Mouse (Mus musculus) limb, embryonic 13.5 days (tissue): Measurements from ENCODE around the gene Npnt. TPM values are rescaled to one million over a fixed set of nuclear protein-coding genes. Genes with fewer than 3 reads are reported as not detected.

Experiments
- ATAC-seq: fragments of 200-750 bp; cut with Nextera tagmentation; 2 replicates; pipeline ENCODE4 v1.8.0; 2017; ENCODE audit warnings: low read depth, moderate number of reproducible peaks, moderate TSS enrichment; ENCODE audit not compliant: low FRiP score
- H3K27ac ChIP-seq: fragments of 300-500 bp; sonication (generic); 2 replicates; pipeline ENCODE4 v1.5.1; 2015; ENCODE audit warnings: inconsistent platforms, mild to moderate bottlenecking, moderate library complexity
- H3K27me3 ChIP-seq: fragments of 300-500 bp; sonication (generic); 2 replicates; pipeline ENCODE4 v1.6.1; 2015; ENCODE audit warnings: mild to moderate bottlenecking, inconsistent platforms
- H3K36me3 ChIP-seq: fragments of 300-500 bp; sonication (generic); 2 replicates; pipeline ENCODE4 v1.6.1; 2015; ENCODE audit warnings: inconsistent platforms, mild to moderate bottlenecking, moderate library complexity
- H3K4me1 ChIP-seq: fragments of 300-500 bp; sonication (generic); 2 replicates; pipeline ENCODE4 v1.6.1; 2015; ENCODE audit warnings: inconsistent platforms
- H3K4me2 ChIP-seq: fragments of 300-500 bp; sonication (generic); replicated peaks from 2 replicates; pipeline ENCODE4 v1.6.1; 2015; ENCODE audit warnings: inconsistent platforms, mild to moderate bottlenecking, moderate library complexity
- H3K4me3 ChIP-seq: fragments of 300-500 bp; sonication (generic); 2 replicates; pipeline ENCODE4 v1.5.1; 2015; ENCODE audit warnings: moderate library complexity, mild to moderate bottlenecking, inconsistent platforms
- H3K9ac ChIP-seq: fragments of 300-500 bp; sonication (generic); 2 replicates; pipeline ENCODE4 v1.6.1; 2015; ENCODE audit warnings: mild to moderate bottlenecking, inconsistent platforms
- H3K9me3 ChIP-seq: fragments of 300-500 bp; sonication (generic); 2 replicates; pipeline ENCODE4 v1.6.1; 2016; ENCODE audit warnings: inconsistent platforms
- WGBS: fragments of 180-500 bp; shearing (Covaris S2); methylation state at CpG from one replicate; pipeline ENCODE4 v1.1.7; 2015; 5-methylcytosine and 5-hydroxymethylcytosine counted together
- polyA plus RNA-seq: library from polyadenylated mRNA; unstranded; fragments of >200 nt; fragmentation: Nextera tagmentation; extraction: Ambion mirVana; gene quantifications from 2 replicates; pipeline ENCODE4 v1.2.1, GENCODE M21; 2015

The Npnt gene
- polyA plus RNA-seq, 1 experiment from 2014 or later: 36.7 TPM

GRCm38 (mm10) chr3:132931526-132931925 is 18.6 kb downstream of the Npnt start:
- Histone ChIP-seq H3K4me2 (no peak overlapping the region), H3K4me3 (no peak overlapping the region), H3K36me3 (no peaks in the 10 kb centered on the region), H3K9me3 (no peaks in the 10 kb centered on the region), H3K4me1 (no peaks in the 10 kb centered on the region), H3K27ac (no peak overlapping the region), H3K9ac (no peak overlapping the region), H3K27me3 (no peaks in the 10 kb centered on the region)
- 80% methylated on average over 4 of the region's 4 CpGs for WGBS
- ATAC-seq: no peak

- no peaks in the 10 kb centered on the region for H3K36me3 ChIP-seq
- ATAC-seq: no peak
Observed at GRCm38 (mm10) chr3:132929866-132930265, 20.2 kb downstream of the Npnt start.

DNA sequence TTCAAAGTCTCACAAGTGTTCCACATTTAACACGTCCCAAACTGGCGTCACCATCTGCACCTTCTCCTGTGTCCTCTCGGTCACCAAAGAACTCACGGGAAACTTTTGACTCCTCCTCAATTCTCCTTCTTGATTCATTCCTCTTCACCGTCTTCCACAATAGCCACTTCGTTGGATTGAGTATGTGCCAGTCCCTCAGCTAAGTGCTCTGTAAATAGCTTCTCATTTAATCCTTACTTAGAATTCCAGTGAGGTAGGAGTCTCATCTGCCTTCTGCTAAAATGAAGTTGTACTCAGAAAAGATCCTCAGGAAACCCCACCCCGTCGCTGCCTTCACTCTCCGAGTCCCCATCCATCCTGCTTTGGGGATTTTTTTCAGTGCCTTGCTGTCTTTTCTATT is 21.9 kb downstream of the Npnt start:
- no peak overlapping the region for H3K9ac ChIP-seq
- WGBS: 89% methylated on average over 9 of the region's 9 CpGs
- H3K36me3 ChIP-seq: no peaks in the 10 kb centered on the region
- H3K27ac ChIP-seq: no peak overlapping the region
- no peak overlapping the region for H3K4me2 ChIP-seq
- no peak overlapping the region for H3K4me3 ChIP-seq
- no peaks in the 10 kb centered on the region for H3K4me1 ChIP-seq
- no peak for ATAC-seq
- H3K9me3 ChIP-seq: no peaks in the 10 kb centered on the region
- no peaks in the 10 kb centered on the region for H3K27me3 ChIP-seq

More at GRCm38 (mm10) chr3:132929866-132930265, 20.2 kb downstream of the Npnt start:
- H3K9me3 ChIP-seq: no peaks in the 10 kb centered on the region
- H3K27ac ChIP-seq: no peak overlapping the region
- no peak overlapping the region for H3K4me3 ChIP-seq
- no peaks in the 10 kb centered on the region for H3K4me1 ChIP-seq
- H3K4me2 ChIP-seq: no peak overlapping the region
- H3K27me3 ChIP-seq: no peaks in the 10 kb centered on the region
- 56% methylated on average over 6 of the region's 6 CpGs for WGBS
- no peak overlapping the region for H3K9ac ChIP-seq

DNA sequence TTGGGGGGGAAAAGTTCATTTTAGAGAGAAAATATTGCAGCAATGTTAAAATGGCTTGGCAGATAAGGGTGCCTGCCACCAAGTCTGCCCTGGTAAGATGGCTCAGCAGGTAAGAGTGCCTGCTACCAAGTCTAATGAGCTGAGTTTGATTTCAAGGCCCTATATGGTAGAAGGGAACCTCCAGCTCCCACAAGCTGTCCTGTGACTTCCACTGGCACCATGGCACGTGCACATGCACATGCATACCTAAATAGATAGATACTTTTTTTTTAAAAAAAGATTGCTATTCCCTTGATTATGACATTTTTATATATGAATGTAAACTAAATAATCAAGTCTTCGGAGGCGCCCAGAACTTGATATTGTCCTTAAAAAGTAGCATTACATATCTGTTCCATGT is 30.3 kb downstream of the Npnt start:
- H3K27me3 ChIP-seq: no peaks in the 10 kb centered on the region

GRCm38 (mm10) chr3:132919240-132919639 is 30.9 kb downstream of the Npnt start:
- Histone ChIP-seq H3K4me1 (no peaks in the 10 kb centered on the region), H3K27me3 (no peaks in the 10 kb centered on the region), H3K4me3 (no peak overlapping the region), H3K4me2 (no peak overlapping the region), H3K27ac (no peak overlapping the region), H3K9ac (no peak overlapping the region), H3K36me3 (no peaks in the 10 kb centered on the region), H3K9me3 (no peaks in the 10 kb centered on the region)
- 89% methylated on average over 11 of the region's 11 CpGs for WGBS
- ATAC-seq: no peak

More for the DNA sequence above, 30.3 kb downstream of the Npnt start:
- no peak overlapping the region for H3K9ac ChIP-seq
- 87% methylated on average over 3 of the region's 3 CpGs for WGBS
- H3K4me2 ChIP-seq: no peak overlapping the region
- no peaks in the 10 kb centered on the region for H3K9me3 ChIP-seq
- no peak overlapping the region for H3K4me3 ChIP-seq
- H3K36me3 ChIP-seq: no peaks in the 10 kb centered on the region
- H3K4me1 ChIP-seq: no peaks in the 10 kb centered on the region
- no peak for ATAC-seq
- no peak overlapping the region for H3K27ac ChIP-seq

DNA sequence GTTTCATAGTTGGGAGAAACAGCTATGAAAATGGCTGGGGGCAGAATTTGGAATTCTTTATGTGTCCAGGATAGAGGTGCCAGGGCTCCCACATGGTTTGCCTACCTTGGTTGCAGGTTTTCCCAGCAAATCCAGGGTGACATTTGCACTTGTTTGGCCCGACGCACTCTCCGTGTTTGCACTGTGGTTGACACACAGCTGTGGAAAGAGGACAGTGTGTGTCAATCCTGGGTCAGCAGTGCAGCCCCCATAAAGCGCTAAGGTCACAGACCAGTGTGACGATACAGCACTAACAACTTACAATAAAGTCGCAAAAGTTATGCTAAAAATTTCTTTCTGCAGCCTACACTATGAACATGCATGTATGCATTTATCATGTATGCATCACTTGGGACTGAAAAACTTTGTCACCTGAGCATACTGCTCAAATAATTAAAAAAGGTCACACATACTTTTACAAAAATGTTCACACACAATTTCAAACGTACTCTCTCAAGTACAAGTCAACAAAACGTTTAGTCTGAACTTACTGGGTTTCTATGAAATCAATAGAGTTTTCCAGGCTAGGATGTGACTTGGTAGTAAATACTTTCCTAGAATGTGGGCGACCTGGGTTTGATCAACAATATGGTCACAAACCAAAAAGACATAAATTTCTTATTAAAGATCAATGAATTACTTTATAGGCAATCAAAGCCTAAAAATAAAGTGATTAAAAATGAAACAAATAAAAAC is 32.6 kb downstream of the Npnt start:
- WGBS: 83% methylated on average over 9 of the region's 9 CpGs

DNA sequence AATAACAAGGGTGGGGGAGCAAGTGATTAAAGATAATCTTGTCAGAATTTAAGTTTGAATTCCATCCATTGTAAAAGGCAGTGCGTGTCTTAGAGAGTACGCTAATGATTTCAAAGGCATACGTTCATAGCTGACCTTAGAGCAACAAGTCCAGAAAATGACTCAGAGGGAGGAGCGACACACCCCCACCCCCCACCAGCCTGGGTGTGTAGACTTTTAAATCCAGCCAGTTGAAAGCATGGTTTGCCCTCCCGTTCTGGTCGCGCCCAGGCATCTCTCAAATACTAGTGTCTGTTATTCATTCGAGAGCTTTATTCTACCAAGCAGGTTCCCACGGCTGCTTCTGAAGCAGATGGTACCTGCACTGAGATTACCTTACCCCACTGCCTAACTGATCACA is 34.4 kb downstream of the Npnt start:
- no peaks in the 10 kb centered on the region for H3K9me3 ChIP-seq
- no peak overlapping the region for H3K4me3 ChIP-seq
- peaks cover 15% of the 10 kb centered on the region for H3K4me1 ChIP-seq
- H3K27me3 ChIP-seq: no peaks in the 10 kb centered on the region
- WGBS: 84% methylated on average over 9 of the region's 9 CpGs
- no peaks in the 10 kb centered on the region for H3K36me3 ChIP-seq
- H3K9ac ChIP-seq: no peak overlapping the region
- no peak for ATAC-seq
- H3K27ac ChIP-seq: no peak overlapping the region
- H3K4me2 ChIP-seq: no peak overlapping the region

More for the DNA sequence above, 32.6 kb downstream of the Npnt start:
- no peaks in the 10 kb centered on the region for H3K27me3 ChIP-seq
- no peak for ATAC-seq
- no peaks in the 10 kb centered on the region for H3K4me1 ChIP-seq
- H3K27ac ChIP-seq: no peak overlapping the region
- H3K9ac ChIP-seq: no peak overlapping the region
- H3K36me3 ChIP-seq: no peaks in the 10 kb centered on the region
- H3K4me2 ChIP-seq: no peak overlapping the region
- H3K9me3 ChIP-seq: no peaks in the 10 kb centered on the region
- H3K4me3 ChIP-seq: no peak overlapping the region

DNA sequence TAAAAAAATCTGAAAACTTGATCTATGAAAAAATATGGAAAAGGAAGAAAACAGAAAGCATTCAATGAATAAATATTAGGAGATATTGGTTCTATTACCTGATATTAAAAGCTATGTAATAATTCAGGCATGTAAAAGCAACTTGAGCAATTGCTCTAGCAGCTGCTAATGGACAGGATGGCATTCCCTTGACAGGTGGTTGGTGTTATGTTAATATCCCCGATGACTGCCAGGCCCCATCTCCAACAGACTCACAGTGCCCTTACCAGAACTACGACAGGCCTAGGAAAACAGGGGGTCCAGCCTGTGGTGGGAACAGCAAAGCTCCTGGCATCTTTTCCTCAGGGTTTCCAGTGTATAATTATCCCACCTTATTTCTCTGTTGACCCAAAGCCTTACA is 37.7 kb downstream of the Npnt start:
- 58% methylated on average over 2 of the region's 2 CpGs for WGBS
- ATAC-seq: no peak

GRCm38 (mm10) chr3:132911716-132912115 is 38.4 kb downstream of the Npnt start:
- H3K9ac ChIP-seq: no peak overlapping the region
- peak overlapping the region; percentile 21; the same call in 1 of the 2 replicates for H3K4me3 ChIP-seq
- ATAC-seq: peak; percentile 62
- no peaks in the 10 kb centered on the region for H3K36me3 ChIP-seq
- H3K4me1 ChIP-seq: peaks cover 27% of the 10 kb centered on the region
- peak overlapping the region; percentile 44 for H3K4me2 ChIP-seq
- 22% methylated on average over 4 of the region's 4 CpGs for WGBS
- H3K27me3 ChIP-seq: 0 out of 2 replicates have a peak, but pooled peaks cover 8% of the 10 kb centered on the region
- no peak overlapping the region for H3K27ac ChIP-seq
- H3K9me3 ChIP-seq: no peaks in the 10 kb centered on the region

More for the DNA sequence above, 37.7 kb downstream of the Npnt start:
- H3K4me1 ChIP-seq: peaks cover 27% of the 10 kb centered on the region
- 0 out of 2 replicates have a peak, but pooled peaks cover 6% of the 10 kb centered on the region for H3K27me3 ChIP-seq
- no peaks in the 10 kb centered on the region for H3K9me3 ChIP-seq
- no peak overlapping the region for H3K4me2 ChIP-seq
- no peaks in the 10 kb centered on the region for H3K36me3 ChIP-seq
- H3K4me3 ChIP-seq: no peak overlapping the region
- no peak overlapping the region for H3K9ac ChIP-seq
- H3K27ac ChIP-seq: no peak overlapping the region

DNA sequence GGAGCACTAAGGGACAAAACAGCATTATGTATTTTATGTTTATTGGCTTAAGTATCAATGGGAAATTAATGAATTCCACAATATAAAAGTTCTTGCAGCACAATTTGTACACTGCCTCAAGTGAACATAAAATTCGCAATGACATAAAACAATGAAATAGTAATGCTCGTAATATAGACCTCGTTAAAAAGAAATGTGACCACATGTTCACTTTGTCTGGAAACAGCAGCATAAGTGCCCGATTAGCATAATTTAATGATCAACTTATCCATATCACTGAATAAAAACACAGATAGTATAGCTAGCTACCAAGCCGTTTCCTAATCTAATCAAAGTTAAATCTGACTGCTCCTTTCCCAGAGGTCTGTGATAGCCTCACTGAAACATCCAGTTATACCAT is 39.4 kb downstream of the Npnt start:
- Histone ChIP-seq H3K36me3 (no peaks in the 10 kb centered on the region), H3K4me1 (peaks cover 27% of the 10 kb centered on the region), H3K9me3 (no peaks in the 10 kb centered on the region), H3K9ac (no peak overlapping the region), H3K27ac (no peak overlapping the region), H3K27me3 (0 out of 2 replicates have a peak, but pooled peaks cover 8% of the 10 kb centered on the region), H3K4me2 (peak overlapping the region; percentile 44), H3K4me3 (no peak overlapping the region)
- ATAC-seq: no peak
- 45% methylated on average over 5 of the region's 5 CpGs for WGBS

DNA sequence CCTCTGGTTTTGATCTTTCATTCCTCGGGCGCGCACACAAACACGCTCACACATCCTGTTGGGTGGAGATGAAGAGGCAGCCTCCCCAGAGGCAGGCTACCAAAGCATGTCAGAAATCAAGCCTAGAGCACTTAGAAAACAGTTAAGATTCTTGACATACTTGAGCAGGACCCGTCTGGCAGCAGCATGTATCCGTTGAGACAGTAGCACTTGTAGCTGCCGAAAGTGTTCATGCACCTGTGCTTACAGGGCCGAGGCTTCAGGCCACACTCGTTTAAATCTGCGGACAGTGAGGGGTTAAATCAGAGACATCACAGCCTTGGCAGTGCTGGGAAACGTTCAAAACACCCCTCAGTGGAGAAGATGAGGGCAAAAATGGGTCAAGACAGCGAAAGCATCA is 40.4 kb downstream of the Npnt start:
- Histone ChIP-seq H3K36me3 (no peaks in the 10 kb centered on the region), H3K9ac (no peak overlapping the region), H3K27me3 (0 out of 2 replicates have a peak, but pooled peaks cover 8% of the 10 kb centered on the region), H3K4me1 (peaks cover 27% of the 10 kb centered on the region), H3K4me2 (peak overlapping the region; percentile 27), H3K27ac (no peak overlapping the region), H3K9me3 (no peaks in the 10 kb centered on the region), H3K4me3 (no peak overlapping the region)
- peak; percentile 60; the same call in 1 of the 2 replicates for ATAC-seq
- WGBS: 37% methylated on average over 12 of the region's 12 CpGs

- Histone ChIP-seq H3K4me2 (no peak overlapping the region), H3K9me3 (no peaks in the 10 kb centered on the region), H3K27ac (no peak overlapping the region), H3K9ac (no peak overlapping the region), H3K4me3 (no peak overlapping the region), H3K36me3 (peaks cover 11% of the 10 kb centered on the region; the same call in 1 of the 2 replicates), H3K4me1 (peaks cover 27% of the 10 kb centered on the region), H3K27me3 (0 out of 2 replicates have a peak, but pooled peaks cover 8% of the 10 kb centered on the region)
- no peak for ATAC-seq
- WGBS: 64% methylated on average over 8 of the region's 8 CpGs
Observed at GRCm38 (mm10) chr3:132907506-132908203, 42.4 kb downstream of the Npnt start.
